Mouse (Mus musculus) kidney, embryonic 16.5 days (tissue): ENCODE data around the gene Nusap1. TPM values are rescaled to one million over a fixed set of nuclear protein-coding genes. Genes with fewer than 3 reads are reported as not detected.
"Not testable (repeated sequence)": the region's sequence is repeated elsewhere in the genome, so short reads cannot be mapped to it uniquely, and the experiment has no call there.

Experiments
- ATAC-seq: fragments of 200-750 bp; cut with Nextera tagmentation; 2 replicates; pipeline ENCODE4 v1.8.0; 2017; ENCODE audit warnings: moderate TSS enrichment; ENCODE audit not compliant: low FRiP score, low TSS enrichment
- H3K27ac ChIP-seq: fragments of 300-500 bp; sonication (generic); 2 replicates; pipeline ENCODE4 v1.5.1; 2014; ENCODE audit warnings: low read length
- H3K27me3 ChIP-seq: fragments of 300-500 bp; sonication (generic); 2 replicates; pipeline ENCODE4 v1.6.1; 2014; ENCODE audit warnings: low read length, control low read depth, mixed read lengths; ENCODE audit not compliant: insufficient read depth
- H3K36me3 ChIP-seq: fragments of 300-500 bp; sonication (generic); 2 replicates; pipeline ENCODE4 v1.6.1; 2014; ENCODE audit warnings: low read length, control low read depth, mixed read lengths; ENCODE audit not compliant: insufficient read depth
- H3K4me1 ChIP-seq: fragments of 300-500 bp; sonication (generic); 2 replicates; pipeline ENCODE4 v1.6.1; 2014; ENCODE audit warnings: low read length, control low read depth, mixed read lengths; ENCODE audit not compliant: insufficient read depth
- H3K4me2 ChIP-seq: fragments of 300-500 bp; sonication (generic); replicated peaks from 2 replicates; pipeline ENCODE4 v1.6.1; 2014; ENCODE audit warnings: low read depth, low read length
- H3K4me3 ChIP-seq: fragments of 300-500 bp; sonication (generic); 2 replicates; pipeline ENCODE4 v1.5.1; 2014; ENCODE audit warnings: mild to moderate bottlenecking, low read length
- H3K9ac ChIP-seq: fragments of 300-500 bp; sonication (generic); replicated peaks from 2 replicates; pipeline ENCODE4 v1.6.1; 2014; ENCODE audit warnings: low read length
- H3K9me3 ChIP-seq: fragments of 300-500 bp; sonication (generic); 2 replicates; pipeline ENCODE4 v1.6.1; 2016; ENCODE audit warnings: low read length, control low read depth
- WGBS: fragments of 180-500 bp; shearing (Covaris S2); extraction: QIAGEN DNeasy Blood & Tissue Kit; methylation state at CpG from one replicate; pipeline ENCODE4 v1.1.7; 2014; 5-methylcytosine and 5-hydroxymethylcytosine counted together
- polyA plus RNA-seq: library from polyadenylated mRNA; unstranded; fragments of >200 nt; fragmentation: Nextera tagmentation; extraction: Ambion mirVana; gene quantifications from 2 replicates; pipeline ENCODE4 v1.2.1, GENCODE M21; 2015

The Nusap1 gene
- polyA plus RNA-seq, 1 experiment from 2014 or later: 73.2 TPM

GRCm38 (mm10) chr2:119595308-119595707 lies 22.8 kb upstream of the Nusap1 start:
- Histone ChIP-seq H3K9ac (peak overlapping the region; percentile 96), H3K4me3 (peak overlapping the region; percentile 75), H3K9me3 (no peaks in the 10 kb centered on the region), H3K27me3 (no peaks in the 10 kb centered on the region), H3K36me3 (peaks cover 23% of the 10 kb centered on the region), H3K27ac (no peak overlapping the region), H3K4me1 (peaks cover 18% of the 10 kb centered on the region), H3K4me2 (peak overlapping the region; percentile 78)
- 21% methylated on average over 4 of the region's 4 CpGs for WGBS
- no peak for ATAC-seq

DNA sequence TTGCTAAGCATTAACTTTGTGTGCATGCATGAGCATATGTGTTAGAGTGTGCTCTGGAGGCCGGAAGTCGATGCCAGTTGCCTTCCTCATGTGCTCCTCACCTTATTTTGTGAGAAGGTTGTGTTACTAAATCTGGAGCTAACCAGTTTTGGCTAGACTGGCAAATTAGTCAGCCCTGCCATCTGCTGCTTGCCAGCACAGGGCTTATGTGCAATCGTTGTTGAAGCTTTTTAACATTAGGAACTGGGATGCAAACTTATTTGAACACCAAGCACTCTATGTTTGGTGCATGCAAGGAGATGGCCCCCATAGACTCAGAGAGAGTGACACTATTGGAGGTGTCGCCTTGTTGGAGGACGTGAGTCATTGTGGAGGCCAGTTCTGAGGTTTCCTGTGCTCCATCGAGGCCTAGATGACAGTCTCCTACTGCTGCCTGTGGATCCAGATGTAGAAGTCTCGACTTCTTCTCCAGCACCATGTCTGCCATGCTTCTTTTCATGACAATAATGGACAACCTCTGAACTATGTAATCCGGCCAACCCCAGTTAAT lies 21.2 kb upstream of the Nusap1 start:
- Histone ChIP-seq H3K27me3 (no peaks in the 10 kb centered on the region), H3K9me3 (no peaks in the 10 kb centered on the region), H3K4me3 (no peak overlapping the region), H3K4me1 (peaks cover 18% of the 10 kb centered on the region), H3K36me3 (peaks cover 33% of the 10 kb centered on the region), H3K27ac (no peak overlapping the region), H3K9ac (no peak overlapping the region), H3K4me2 (no peak overlapping the region)
- ATAC-seq: no peak
- WGBS: 89% methylated on average over 8 of the region's 8 CpGs

GRCm38 (mm10) chr2:119601027-119601426 lies 17.1 kb upstream of the Nusap1 start:
- WGBS: 83% methylated on average over 4 of the region's 4 CpGs
- no peak for ATAC-seq
- H3K27me3 ChIP-seq: no peaks in the 10 kb centered on the region
- peaks cover 7% of the 10 kb centered on the region; the same call in 1 of the 2 replicates for H3K4me1 ChIP-seq
- no peaks in the 10 kb centered on the region for H3K9me3 ChIP-seq
- no peak overlapping the region for H3K27ac ChIP-seq
- H3K4me2 ChIP-seq: no peak overlapping the region
- no peak overlapping the region for H3K9ac ChIP-seq
- H3K4me3 ChIP-seq: no peak overlapping the region
- H3K36me3 ChIP-seq: peaks cover 41% of the 10 kb centered on the region

GRCm38 (mm10) chr2:119601575-119601974 lies 16.5 kb upstream of the Nusap1 start:
- not testable (repeated sequence) for H3K9ac ChIP-seq, H3K27me3 ChIP-seq, H3K27ac ChIP-seq, H3K4me2 ChIP-seq, ATAC-seq, H3K9me3 ChIP-seq, H3K4me1 ChIP-seq, H3K4me3 ChIP-seq
- H3K36me3 ChIP-seq: peaks cover 42% of the 10 kb centered on the region
- WGBS: 49% methylated on average over 3 of the region's 3 CpGs

- Histone ChIP-seq H3K4me3 (no peak overlapping the region), H3K9ac (no peak overlapping the region), H3K9me3 (no peaks in the 10 kb centered on the region), H3K27ac (0 out of 2 replicates have a peak overlapping the region, but pooled peaks have one; percentile 14), H3K36me3 (peaks cover 45% of the 10 kb centered on the region), H3K27me3 (no peaks in the 10 kb centered on the region), H3K4me1 (peaks cover 4% of the 10 kb centered on the region; the same call in 1 of the 2 replicates), H3K4me2 (no peak overlapping the region)
- 67% methylated on average over 1 of the region's 1 CpGs for WGBS
- no peak for ATAC-seq
Observed at GRCm38 (mm10) chr2:119602488-119602887, 15.6 kb upstream of the Nusap1 start.

GRCm38 (mm10) chr2:119603909-119604308 lies 14.2 kb upstream of the Nusap1 start:
- 82% methylated on average over 2 of the region's 2 CpGs for WGBS
- no peak overlapping the region for H3K4me3 ChIP-seq
- H3K36me3 ChIP-seq: peaks cover 49% of the 10 kb centered on the region
- ATAC-seq: no peak
- no peaks in the 10 kb centered on the region for H3K27me3 ChIP-seq
- no peak overlapping the region for H3K4me2 ChIP-seq
- no peaks in the 10 kb centered on the region for H3K9me3 ChIP-seq
- no peak overlapping the region for H3K9ac ChIP-seq
- no peak overlapping the region for H3K27ac ChIP-seq
- peaks cover 4% of the 10 kb centered on the region; the same call in 1 of the 2 replicates for H3K4me1 ChIP-seq

GRCm38 (mm10) chr2:119605361-119605973 lies 12.6 kb upstream of the Nusap1 start:
- Histone ChIP-seq H3K9ac (no peak overlapping the region), H3K36me3 (peaks cover 49% of the 10 kb centered on the region), H3K27ac (no peak overlapping the region), H3K4me1 (peaks cover 4% of the 10 kb centered on the region; the same call in 1 of the 2 replicates), H3K27me3 (no peaks in the 10 kb centered on the region), H3K4me2 (no peak overlapping the region), H3K9me3 (no peaks in the 10 kb centered on the region), H3K4me3 (no peak overlapping the region)
- 88% methylated on average over 6 of the region's 6 CpGs for WGBS
- ATAC-seq: no peak

GRCm38 (mm10) chr2:119607023-119607422 lies 11.1 kb upstream of the Nusap1 start:
- no peak overlapping the region for H3K4me3 ChIP-seq
- H3K9me3 ChIP-seq: no peaks in the 10 kb centered on the region
- H3K9ac ChIP-seq: no peak overlapping the region
- 91% methylated on average over 4 of the region's 4 CpGs for WGBS
- peaks cover 40% of the 10 kb centered on the region for H3K36me3 ChIP-seq
- no peak overlapping the region for H3K4me2 ChIP-seq
- ATAC-seq: no peak
- H3K27ac ChIP-seq: no peak overlapping the region
- peaks cover 4% of the 10 kb centered on the region; the same call in 1 of the 2 replicates for H3K4me1 ChIP-seq
- no peaks in the 10 kb centered on the region for H3K27me3 ChIP-seq

DNA sequence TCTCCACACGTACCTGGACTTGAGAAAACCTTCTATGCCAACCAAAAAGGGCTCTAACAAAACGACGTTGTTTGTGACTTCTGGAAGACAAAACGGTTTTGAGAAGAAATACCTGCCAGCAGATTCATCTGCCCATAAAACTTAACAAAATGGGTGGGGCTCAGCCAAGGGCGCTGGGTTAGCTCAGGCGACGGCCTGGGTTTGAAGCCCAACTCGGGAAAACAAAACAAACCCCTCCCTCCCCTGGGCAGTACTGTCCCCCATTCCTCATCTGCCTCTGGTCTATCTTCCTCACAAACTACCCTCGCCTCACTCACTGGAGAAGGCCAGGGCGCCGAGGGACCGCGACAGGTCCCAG lies 278 bp upstream of the Nusap1 start:
- Histone ChIP-seq H3K4me3 (peak overlapping the region; percentile 95), H3K27ac (peak overlapping the region; percentile 51; the same call in 1 of the 2 replicates), H3K9ac (peak overlapping the region; percentile 84), H3K9me3 (no peaks in the 10 kb centered on the region), H3K4me2 (peak overlapping the region; percentile 83), H3K27me3 (no peaks in the 10 kb centered on the region), H3K36me3 (0 out of 2 replicates have a peak, but pooled peaks cover 3% of the 10 kb centered on the region), H3K4me1 (peaks cover 28% of the 10 kb centered on the region)
- no peak; the same call in 1 of the 2 replicates for ATAC-seq
- 0% methylated on average over 13 of the region's 13 CpGs for WGBS

DNA sequence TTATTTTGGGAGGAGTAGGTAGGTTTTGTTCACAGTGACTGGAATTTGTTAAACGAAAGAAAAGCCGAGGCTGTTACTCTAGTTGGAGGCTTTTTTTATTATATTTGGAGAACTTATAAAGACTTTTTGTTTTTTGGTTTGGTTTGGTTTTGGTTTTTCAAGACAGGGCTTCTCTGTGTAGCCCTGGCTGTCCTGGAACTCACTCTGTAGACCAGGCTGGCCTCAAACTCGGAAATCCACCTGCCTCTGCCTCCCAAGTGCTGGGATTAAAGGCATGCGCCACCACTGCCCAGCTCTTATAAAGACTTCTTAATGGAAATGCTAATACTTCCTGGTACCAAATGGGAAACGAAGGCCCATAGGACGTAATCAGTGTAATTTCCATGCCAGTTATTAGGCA lies 904 bp downstream of the Nusap1 start:
- ATAC-seq, H3K36me3 ChIP-seq, H3K9me3 ChIP-seq, H3K27me3 ChIP-seq: not testable (repeated sequence)
- Histone ChIP-seq H3K4me1 (peaks cover 28% of the 10 kb centered on the region), H3K27ac (peak overlapping the region; percentile 78), H3K9ac (peak overlapping the region; percentile 78), H3K4me2 (peak overlapping the region; percentile 81), H3K4me3 (peak overlapping the region; percentile 95)
- 12% methylated on average over 6 of the region's 6 CpGs for WGBS
